ENCODE assay signal across 22 mouse cellular contexts in genomic region chr6:114906209-114906608, GRCm38 (mm10).
DNase-seq lines count a peak whose midpoint lies in the region; ATAC-seq and TF ChIP-seq lines count a peak whose summit lies in the region.
"Had no signal": no experiment of that assay in that cellular context is flagged by ENCODE, and none has a peak within 500 bp of the region (broad histone marks: within the 10 kb centered on the region; RNA-seq: fewer than 3 reads in every experiment).

No protein-coding gene starts in this region.

- no peaks in the 10 kb centered on the region for H3K27me3 ChIP-seq in forebrain, embryonic 10.5 days (ENCODE audit: poor library complexity, severe bottlenecking)
- no peaks in the 10 kb centered on the region for H3K27me3 ChIP-seq in forebrain, postnatal 0 days (ENCODE audit: insufficient read depth, low read length)
- no peaks in the 10 kb centered on the region for H3K27me3 ChIP-seq in liver, embryonic 12.5 days (replicated peaks)
- H3K27me3 ChIP-seq in liver, embryonic 11.5 days (replicated peaks; ENCODE audit: control insufficient read depth, insufficient read depth, low read length), result no peaks in the 10 kb centered on the region
- H3K27me3 ChIP-seq in C2C12 (ENCODE audit: control insufficient read depth, insufficient read depth, insufficient read length), result no peaks in the 10 kb centered on the region
- H3K27me3 ChIP-seq in myocyte (ENCODE audit: control insufficient read depth, insufficient read depth, insufficient read length), result no peaks in the 10 kb centered on the region
- H3K27me3 ChIP-seq: embryonic facial prominence, embryonic 12.5 days; forebrain, embryonic 12.5 days had no signal

- no peak for TF ChIP-seq CTCF in forebrain, postnatal 0 days (IDR thresholded peaks at IDR 0.05; ENCODE audit: low read depth)
- no peak for TF ChIP-seq CTCF in C2C12 (IDR thresholded peaks at IDR 0.05; ENCODE audit: control insufficient read depth, insufficient read depth, insufficient read length)

- no peak for ATAC-seq in forebrain, postnatal 0 days
- no peak for ATAC-seq in liver, embryonic 12.5 days
- ATAC-seq in liver, embryonic 11.5 days (replicated peaks; ENCODE audit: low FRiP score), result no peak
- ATAC-seq: forebrain, embryonic 14.5 days; forebrain, embryonic 16.5 days had no signal

- no peaks in the 10 kb centered on the region; the same call in 1 of the 2 replicates for H3K9me3 ChIP-seq in forebrain, embryonic 10.5 days
- no peaks in the 10 kb centered on the region for H3K9me3 ChIP-seq in forebrain, postnatal 0 days (ENCODE audit: low read length)
- H3K9me3 ChIP-seq in liver, embryonic 12.5 days (replicated peaks), result no peaks in the 10 kb centered on the region
- H3K9me3 ChIP-seq in liver, embryonic 11.5 days (ENCODE audit: control insufficient read depth, low read length), result no peaks in the 10 kb centered on the region
- H3K9me3 ChIP-seq: embryonic facial prominence, embryonic 10.5 days; embryonic facial prominence, embryonic 12.5 days; forebrain, embryonic 12.5 days had no signal

- DNase-seq in forebrain, embryonic 10.5 days (ENCODE audit: extremely low spot score, low spot score), result no peak
- no peak for DNase-seq in forebrain, postnatal 0 days
- DNase-seq in liver, embryonic 11.5 days (ENCODE audit: low spot score), result no peak
- DNase-seq in gastrocnemius, adult 18-20 months (ENCODE audit: low spot score), result no peak
- DNase-seq in cerebellum, adult 11 months, result no peak
- DNase-seq: adrenal gland, adult 2 months; adrenal gland, postnatal 10 days; adrenal gland, postnatal 25 days; B cell, adult 2 months; cerebellum, adult 11-12 months; cerebellum, adult 2 months; cerebellum, adult 9-10 months; cerebellum, postnatal 10 days; cerebellum, postnatal 25 days had no signal

- H3K79me2 ChIP-seq in C2C12 (ENCODE audit: control insufficient read depth, insufficient read depth) (peaks cover 100% of the 10 kb centered on the region), myocyte (ENCODE audit: control insufficient read depth, insufficient read depth) (peaks cover 93% of the 10 kb centered on the region)

- peaks cover 17% of the 10 kb centered on the region for H3K36me3 ChIP-seq in forebrain, embryonic 10.5 days (replicated peaks)
- H3K36me3 ChIP-seq in forebrain, postnatal 0 days (ENCODE audit: insufficient read depth), result no peaks in the 10 kb centered on the region
- no peaks in the 10 kb centered on the region for H3K36me3 ChIP-seq in liver, embryonic 12.5 days
- no peaks in the 10 kb centered on the region for H3K36me3 ChIP-seq in liver, embryonic 11.5 days (ENCODE audit: control insufficient read depth, insufficient read depth, low read length)
- H3K36me3 ChIP-seq in C2C12 (ENCODE audit: control insufficient read depth, insufficient read depth), result peaks cover 4% of the 10 kb centered on the region
- H3K36me3 ChIP-seq in myocyte (ENCODE audit: control insufficient read depth, insufficient read depth), result no peaks in the 10 kb centered on the region

- TF ChIP-seq POLR2A in myocyte (IDR thresholded peaks at IDR 0.05; ENCODE audit: insufficient read length, low read depth), result no peak

- WGBS in forebrain, embryonic 10.5 days, result 87% methylated on average over 5 of the region's 5 CpGs
- 79% methylated on average over 5 of the region's 5 CpGs for WGBS in forebrain, postnatal 0 days
- 61% methylated on average over 5 of the region's 5 CpGs for WGBS in liver, embryonic 12.5 days (ENCODE audit: insufficient replicate concordance)
- WGBS in liver, embryonic 11.5 days, result 64% methylated on average over 5 of the region's 5 CpGs

- H3K9ac ChIP-seq in forebrain, postnatal 0 days, result no peak overlapping the region
- H3K9ac ChIP-seq in liver, embryonic 12.5 days, result no peak overlapping the region
- no peak overlapping the region for H3K9ac ChIP-seq in liver, embryonic 11.5 days (ENCODE audit: low read depth, low read length)
- H3K9ac ChIP-seq: embryonic facial prominence, embryonic 12.5 days; forebrain, embryonic 12.5 days had no signal

- H3K27ac ChIP-seq in forebrain, embryonic 10.5 days, result 0 out of 2 replicates have a peak overlapping the region, but pooled peaks have one; percentile 31
- no peak overlapping the region for H3K27ac ChIP-seq in forebrain, postnatal 0 days (ENCODE audit: low read depth, low read length)
- peak overlapping the region; percentile 28; the same call in 1 of the 2 replicates for H3K27ac ChIP-seq in liver, embryonic 12.5 days
- no peak overlapping the region for H3K27ac ChIP-seq in liver, embryonic 11.5 days (ENCODE audit: low read depth, low read length)
- H3K27ac ChIP-seq: embryonic facial prominence, embryonic 10.5 days; embryonic facial prominence, embryonic 12.5 days; forebrain, embryonic 12.5 days had no signal

- no peak overlapping the region for H3K4me3 ChIP-seq in forebrain, embryonic 10.5 days
- H3K4me3 ChIP-seq in forebrain, postnatal 0 days (ENCODE audit: low read depth, low read length), result no peak overlapping the region
- no peak overlapping the region for H3K4me3 ChIP-seq in liver, embryonic 12.5 days
- H3K4me3 ChIP-seq in liver, embryonic 11.5 days (ENCODE audit: low read depth, low read length), result no peak overlapping the region
- H3K4me3 ChIP-seq in C2C12 (ENCODE audit: insufficient read depth, poor library complexity, severe bottlenecking), result no peak overlapping the region
- no peak overlapping the region for H3K4me3 ChIP-seq in myocyte
- H3K4me3 ChIP-seq: embryonic facial prominence, embryonic 10.5 days; embryonic facial prominence, embryonic 12.5 days; forebrain, embryonic 12.5 days had no signal

- H3K79me3 ChIP-seq in C2C12 (ENCODE audit: low read depth), result peaks cover 88% of the 10 kb centered on the region

- no peak overlapping the region for H3ac ChIP-seq in C2C12 (ENCODE audit: control insufficient read depth, insufficient read length, low read depth)
- no peak overlapping the region for H3ac ChIP-seq in myocyte (ENCODE audit: control insufficient read depth, insufficient read length)

- no peak overlapping the region for H3K4me2 ChIP-seq in forebrain, postnatal 0 days (ENCODE audit: low read depth)
- no peak overlapping the region for H3K4me2 ChIP-seq in liver, embryonic 12.5 days
- H3K4me2 ChIP-seq in liver, embryonic 11.5 days, result no peak overlapping the region
- H3K4me2 ChIP-seq in myocyte (ENCODE audit: low read depth), result no peak overlapping the region
- H3K4me2 ChIP-seq: embryonic facial prominence, embryonic 12.5 days; forebrain, embryonic 12.5 days had no signal

- H3K4me1 ChIP-seq in forebrain, embryonic 10.5 days, result peaks cover 72% of the 10 kb centered on the region
- peaks cover 8% of the 10 kb centered on the region for H3K4me1 ChIP-seq in forebrain, postnatal 0 days (ENCODE audit: insufficient read depth)
- peaks cover 81% of the 10 kb centered on the region for H3K4me1 ChIP-seq in liver, embryonic 12.5 days
- H3K4me1 ChIP-seq in liver, embryonic 11.5 days (replicated peaks; ENCODE audit: control insufficient read depth, insufficient read depth, low read length), result peaks cover 57% of the 10 kb centered on the region

TF ChIP-seq in C2C12, 6 proteins besides CTCF, POLR2A, EP300 and RAD21:
- TF ChIP-seq CEBPB (IDR thresholded peaks at IDR 0.05; ENCODE audit: low read depth) (no peak), MYOD1 (IDR thresholded peaks at IDR 0.05; ENCODE audit: control insufficient read depth, insufficient read length, low read depth) (peak; percentile 65)

TF ChIP-seq in myocyte, 11 proteins besides CTCF, POLR2A, EP300 and RAD21:
- TF ChIP-seq MYOD1 (IDR thresholded peaks at IDR 0.05; ENCODE audit: control insufficient read depth in 1 of 3, insufficient read length in 2 of 3, low read depth in 2 of 3), result peak; percentile 39 to 73 (median 73)
- TF ChIP-seq TCF12 (IDR thresholded peaks at IDR 0.05; ENCODE audit: insufficient read depth, poor library complexity, severe bottlenecking), result no peak
- no peak for TF ChIP-seq USF1 (IDR thresholded peaks at IDR 0.05; ENCODE audit: low read depth)
- no peak for TF ChIP-seq CEBPB (IDR thresholded peaks at IDR 0.05; ENCODE audit: insufficient read depth, poor library complexity, severe bottlenecking)
- TF ChIP-seq E2F4 (IDR thresholded peaks at IDR 0.05; ENCODE audit: insufficient read depth), result no peak

Comparison
In these comparisons a context has a peak if more than half of its experiments do, and no peak if none do; other contexts are left out.
1. H3K27ac ChIP-seq: peak in forebrain, embryonic 10.5 days (single experiment) and liver, embryonic 12.5 days (single experiment); none in forebrain, postnatal 0 days (single experiment) and liver, embryonic 11.5 days (single experiment).